Mouse (Mus musculus) kidney, adult 2 months (tissue): Measurements from ENCODE around the gene Pnmal1.

Experiments used
- CTCF ChIP-seq: fragments of 200-500 bp; conservative IDR thresholded peaks from 2 replicates; pipeline ENCODE4 v1.5.1; 2011; ENCODE audit warnings: low read depth, mild to moderate bottlenecking, control low read depth, low read length, moderate library complexity, mixed read lengths; ENCODE audit not compliant: insufficient read depth, insufficient read length
- POLR2A ChIP-seq: fragments of 200-500 bp; IDR thresholded peaks from one replicate; pipeline ENCODE4 v1.6.1; 2011; ENCODE audit warnings: low read depth, low read length, control low read depth

- TF ChIP-seq POLR2A (no peak), CTCF (no peak)
Observed at GRCm38 (mm10) chr7:16961678-16962077, 2.2 kb downstream of the Pnmal1 start.
